Mouse (Mus musculus): ENCODE measurements around the gene Tspan5. TPM values are rescaled to one million over a fixed set of nuclear protein-coding genes. Genes with fewer than 3 reads are reported as not detected.

Tspan5 gene
- total and polyA plus RNA-seq, 3 experiments = 28.1 to 35.1 TPM; not detected in 1

DNA sequence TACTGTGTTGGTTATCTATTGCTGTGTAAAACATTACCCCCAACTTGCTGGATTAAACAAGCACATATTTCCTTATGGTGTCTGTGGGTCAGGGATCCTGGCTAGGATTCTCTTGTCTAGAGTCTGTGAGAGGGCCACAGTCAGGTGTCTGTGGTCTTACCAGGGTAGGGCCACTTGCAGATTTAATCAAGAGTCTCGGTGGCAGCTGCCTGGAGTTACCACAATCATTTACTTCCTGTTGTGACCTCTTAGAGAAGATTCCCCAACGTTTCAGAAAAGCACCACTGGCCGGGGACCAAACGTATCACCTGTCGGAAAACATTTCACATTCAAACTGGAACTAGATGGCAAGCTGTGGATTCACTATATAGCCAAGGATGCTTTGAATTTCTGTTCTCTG is 32.8 kb upstream of the Tspan5 start:
- Histone ChIP-seq H3K27me3 (ENCODE audit: control insufficient read depth in 1 of 2, insufficient read depth in 2 of 2, low read length in 2 of 2) (no peaks in the 10 kb centered on the region), H3K9ac (ENCODE audit: control insufficient read depth, low read depth, low read length, poor library complexity, severe bottlenecking) (no peak overlapping the region), H3K36me3 (ENCODE audit: control insufficient read depth in 1 of 2, insufficient read depth in 2 of 2, low read length in 2 of 2) (no peaks in the 10 kb centered on the region), H3K4me3 (ENCODE audit: control insufficient read depth in 1 of 2, insufficient read depth in 1 of 2, low read depth in 2 of 2, low read length in 2 of 2) (no peak overlapping the region), H3K4me1 (ENCODE audit: control insufficient read depth in 1 of 2, insufficient read depth in 2 of 2, low read length in 2 of 2) (peaks cover 0 to 4% of the 10 kb centered on the region in 2 experiments; a peak in 2 of 4 replicates), H3K27ac (ENCODE audit: control insufficient read depth, low read depth, low read length) (no peak overlapping the region), H3K9me3 (replicated peaks; ENCODE audit: insufficient read depth, low read length) (no peaks in the 10 kb centered on the region), H3K79me2 (ENCODE audit: control insufficient read depth, insufficient read depth, low read length, poor library complexity) (no peaks in the 10 kb centered on the region)
- TF ChIP-seq RCOR1 (IDR thresholded peaks at IDR 0.05; ENCODE audit: low read depth, low read length) = no peak
- TF ChIP-seq ZKSCAN1 (IDR thresholded peaks at IDR 0.05; ENCODE audit: low read depth, low read length) = no peak
- no peak for TF ChIP-seq MAZ (IDR thresholded peaks at IDR 0.05; ENCODE audit: low read depth, low read length)
- TF ChIP-seq ZMIZ1 (IDR thresholded peaks at IDR 0.05; ENCODE audit: low read depth, low read length) = no peak
- DNase-seq (ENCODE audit: low read depth, low spot score) = no peak

DNA sequence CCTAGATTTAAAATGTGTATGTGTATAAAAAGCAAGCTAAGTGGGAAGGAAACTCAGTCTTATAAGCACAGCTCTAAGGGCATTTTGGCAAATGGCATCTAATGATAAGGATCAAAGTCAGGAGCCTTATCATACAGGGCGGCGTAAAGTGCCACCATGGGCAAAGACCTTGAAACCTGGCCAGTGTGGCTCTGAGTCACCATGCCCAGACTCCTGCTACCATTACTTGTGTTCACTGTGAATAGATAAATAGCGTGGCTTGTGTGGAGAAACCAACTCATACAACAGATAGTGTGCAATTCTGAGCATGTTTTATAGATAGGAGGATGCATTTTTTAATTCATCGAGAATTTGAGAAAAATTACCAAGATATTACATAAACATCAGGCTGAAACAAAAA is 30.0 kb upstream of the Tspan5 start:
- Histone ChIP-seq H3K27ac (ENCODE audit: control insufficient read depth, low read depth, low read length) (no peak overlapping the region), H3K9me3 (replicated peaks; ENCODE audit: insufficient read depth, low read length) (no peaks in the 10 kb centered on the region), H3K4me1 (ENCODE audit: control insufficient read depth in 1 of 2, insufficient read depth in 2 of 2, low read length in 2 of 2) (peaks cover 0 to 4% of the 10 kb centered on the region in 2 experiments; a peak in 2 of 4 replicates), H3K79me2 (ENCODE audit: control insufficient read depth, insufficient read depth, low read length, poor library complexity) (no peaks in the 10 kb centered on the region), H3K9ac (ENCODE audit: control insufficient read depth, low read depth, low read length, poor library complexity, severe bottlenecking) (no peak overlapping the region), H3K4me3 (ENCODE audit: control insufficient read depth in 1 of 2, insufficient read depth in 1 of 2, low read depth in 2 of 2, low read length in 2 of 2) (no peak overlapping the region), H3K36me3 (ENCODE audit: control insufficient read depth in 1 of 2, insufficient read depth in 2 of 2, low read length in 2 of 2) (no peaks in the 10 kb centered on the region), H3K27me3 (ENCODE audit: control insufficient read depth in 1 of 2, insufficient read depth in 2 of 2, low read length in 2 of 2) (peaks cover 0 to 2% of the 10 kb centered on the region in 2 experiments; a peak in 1 of 4 replicates)
- TF ChIP-seq GATA1 (IDR thresholded peaks at IDR 0.05; ENCODE audit: low read depth, low read length) = no peak
- no peak for TF ChIP-seq ELF1 (IDR thresholded peaks at IDR 0.05; ENCODE audit: low read depth, low read length)
- no peak for TF ChIP-seq ZKSCAN1 (IDR thresholded peaks at IDR 0.05; ENCODE audit: low read depth, low read length)
- no peak for TF ChIP-seq POLR2AphosphoS2 (IDR thresholded peaks at IDR 0.05; ENCODE audit: low read length)
- TF ChIP-seq MXI1 (IDR thresholded peaks at IDR 0.05; ENCODE audit: low read depth, low read length) = no peak
- TF ChIP-seq EP300 (IDR thresholded peaks at IDR 0.05; ENCODE audit: low read depth in 1 of 2, low read length in 2 of 2) = no peak
- no peak for TF ChIP-seq MYC (IDR thresholded peaks at IDR 0.05; ENCODE audit: low read depth, low read length)
- no peak for TF ChIP-seq CTCF (IDR thresholded peaks at IDR 0.05 in 2 of 3, conservative IDR thresholded peaks at IDR 0.05 in 1 of 3; ENCODE audit: control insufficient read depth in 1 of 3, insufficient read depth in 1 of 3, low read depth in 2 of 3, low read length in 3 of 3, poor library complexity in 1 of 3, severe bottlenecking in 1 of 3)
- no peak for TF ChIP-seq POLR2A (IDR thresholded peaks at IDR 0.05; ENCODE audit: control insufficient read depth in 1 of 2, insufficient read depth in 1 of 2, low read depth in 1 of 2, low read length in 2 of 2, poor library complexity in 1 of 2)
- TF ChIP-seq SMC3 (IDR thresholded peaks at IDR 0.05; ENCODE audit: low read depth, low read length) = no peak
- no peak for TF ChIP-seq USF1 (IDR thresholded peaks at IDR 0.05; ENCODE audit: low read depth, low read length)
- TF ChIP-seq RCOR1 (IDR thresholded peaks at IDR 0.05; ENCODE audit: low read depth, low read length) = no peak
- no peak for TF ChIP-seq CHD1 (IDR thresholded peaks at IDR 0.05; ENCODE audit: low read depth, low read length)
- TF ChIP-seq USF2 (IDR thresholded peaks at IDR 0.05; ENCODE audit: borderline replicate concordance in 1 of 2, insufficient read depth in 1 of 2, low read depth in 1 of 2, low read length in 2 of 2) = no peak
- TF ChIP-seq MAZ (IDR thresholded peaks at IDR 0.05; ENCODE audit: low read depth, low read length) = no peak
- no peak for TF ChIP-seq MAX (IDR thresholded peaks at IDR 0.05; ENCODE audit: low read length)
- TF ChIP-seq NRF1 (IDR thresholded peaks at IDR 0.05; ENCODE audit: insufficient read depth, low read depth, low read length, poor library complexity, severe bottlenecking) = no peak
- no peak for TF ChIP-seq TCF12 (IDR thresholded peaks at IDR 0.05; ENCODE audit: low read depth, low read length)
- no peak for TF ChIP-seq ETS1 (IDR thresholded peaks at IDR 0.05; ENCODE audit: low read depth, low read length)
- TF ChIP-seq MAFK (IDR thresholded peaks at IDR 0.05; ENCODE audit: borderline replicate concordance, low read depth, low read length) = no peak
- DNase-seq (ENCODE audit: low read depth, low spot score) = peak; percentile 10

Measured in MEL (cell line).